Mouse (Mus musculus) B cell, adult 2 months (primary cell): ENCODE measurements at regions not wholly inside any gene's neighbourhood (a gene's known extent, or its start where the extent isn't known, plus 50 kb on each side); places are given as distances from the start of the nearest gene placed in this dataset.

ENCODE experiments used
- DNase-seq, 2 experiments: peaks; one replicate each; pipeline ENCODE4 v3.0.0; 2022

DNA sequence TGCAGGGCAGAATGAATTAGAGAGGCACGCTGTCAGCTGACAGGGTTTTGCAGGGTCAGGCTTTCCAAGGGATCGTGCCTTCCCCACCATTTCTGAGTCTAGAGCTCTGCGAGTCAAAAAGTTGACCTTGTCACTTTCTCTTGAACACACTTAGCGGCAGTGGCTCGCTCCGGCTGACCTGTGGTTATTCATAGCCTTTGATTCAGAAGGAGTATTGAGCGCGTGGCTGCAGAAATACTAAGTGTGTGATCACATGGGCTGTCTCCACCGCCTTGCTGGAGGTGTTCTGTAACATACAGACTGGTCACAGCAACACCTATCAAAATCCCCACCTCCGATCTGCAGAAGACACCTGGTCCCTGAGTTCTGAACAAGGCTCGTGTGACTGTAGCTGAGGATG lies 252.9 kb downstream of the Uaca start:
- no peak for DNase-seq

DNA sequence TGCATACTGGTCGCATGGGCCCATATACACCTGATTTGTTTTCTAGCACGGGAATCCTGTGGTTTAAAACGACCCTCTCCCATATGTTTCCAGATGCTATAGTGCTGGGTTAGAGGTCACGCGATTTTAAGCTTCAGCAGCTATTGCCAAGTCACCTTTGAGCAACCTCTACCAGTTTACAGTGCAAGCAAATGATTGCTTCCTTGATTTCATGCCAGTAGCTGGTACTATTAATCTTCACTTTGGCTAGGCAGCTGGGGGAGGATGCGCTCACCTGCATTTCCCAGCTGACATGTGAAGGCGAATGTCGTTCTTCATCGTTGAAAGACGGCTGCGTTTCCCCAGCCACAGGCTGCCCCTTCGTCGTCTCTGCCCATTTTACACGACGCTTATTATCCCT lies 254.2 kb downstream of the Uaca start:
- DNase-seq: no peak

DNA sequence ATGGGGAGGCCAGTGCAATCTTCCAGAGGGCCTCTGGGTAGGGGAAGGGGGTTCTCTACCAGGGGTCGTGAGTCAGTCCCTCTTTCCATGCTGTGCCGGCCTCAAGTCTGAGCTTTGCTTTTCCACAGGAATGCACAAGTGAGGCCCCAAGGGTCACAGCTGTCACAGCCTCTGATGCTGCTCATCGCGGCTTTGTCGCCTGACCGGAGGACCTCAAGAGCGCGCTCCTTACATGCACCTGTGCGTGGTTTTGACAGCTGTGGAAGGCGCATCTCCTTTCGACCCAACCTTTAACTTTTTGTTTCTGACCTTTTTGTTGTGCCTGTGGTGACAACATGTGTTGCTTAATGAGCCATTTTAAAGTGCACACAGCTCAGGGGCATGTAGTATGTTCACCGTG lies 258.3 kb downstream of the Uaca start:
- no peak for DNase-seq

DNA sequence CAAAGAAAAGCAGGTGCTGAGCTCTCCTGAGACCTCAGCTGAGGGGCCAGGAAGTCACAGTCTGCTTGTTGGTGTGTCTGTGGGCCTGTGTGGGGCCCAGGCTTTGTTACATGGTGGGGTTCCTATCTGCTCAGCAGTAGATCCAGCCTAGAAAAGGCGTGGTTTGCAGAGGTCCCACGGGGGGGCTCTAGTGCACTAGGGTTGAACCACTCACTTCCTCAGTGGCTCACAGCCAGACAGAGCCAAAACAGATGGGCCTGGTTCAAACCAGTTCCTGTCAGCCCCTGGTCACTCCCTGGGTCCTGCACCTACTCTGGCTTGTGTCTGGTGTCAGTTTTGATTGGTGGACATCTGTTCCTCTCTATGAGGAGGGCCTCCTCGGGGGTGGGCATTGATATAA lies 260.1 kb downstream of the Uaca start:
- peak; percentile 89 to 92 for DNase-seq

DNA sequence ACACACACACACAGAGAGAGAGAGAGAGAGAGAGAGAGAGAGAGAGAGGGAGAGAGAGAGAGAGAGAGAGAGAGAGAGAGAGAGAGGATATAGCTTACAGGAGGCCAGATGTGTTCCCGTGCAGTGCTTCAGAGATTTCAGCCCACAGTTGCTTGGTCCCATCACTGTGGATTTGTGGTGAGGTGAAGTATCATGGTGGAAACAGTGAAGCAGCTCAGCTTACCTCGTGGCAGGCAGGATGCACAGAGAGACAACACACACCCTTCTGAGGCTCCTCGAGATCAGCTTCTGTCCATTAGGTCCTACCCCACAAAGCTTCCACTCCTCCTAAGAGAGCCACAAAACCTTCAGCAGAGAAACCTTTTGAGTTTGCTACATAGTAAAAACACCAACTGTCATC lies 261.1 kb downstream of the Uaca start:
- no peak for DNase-seq

DNA sequence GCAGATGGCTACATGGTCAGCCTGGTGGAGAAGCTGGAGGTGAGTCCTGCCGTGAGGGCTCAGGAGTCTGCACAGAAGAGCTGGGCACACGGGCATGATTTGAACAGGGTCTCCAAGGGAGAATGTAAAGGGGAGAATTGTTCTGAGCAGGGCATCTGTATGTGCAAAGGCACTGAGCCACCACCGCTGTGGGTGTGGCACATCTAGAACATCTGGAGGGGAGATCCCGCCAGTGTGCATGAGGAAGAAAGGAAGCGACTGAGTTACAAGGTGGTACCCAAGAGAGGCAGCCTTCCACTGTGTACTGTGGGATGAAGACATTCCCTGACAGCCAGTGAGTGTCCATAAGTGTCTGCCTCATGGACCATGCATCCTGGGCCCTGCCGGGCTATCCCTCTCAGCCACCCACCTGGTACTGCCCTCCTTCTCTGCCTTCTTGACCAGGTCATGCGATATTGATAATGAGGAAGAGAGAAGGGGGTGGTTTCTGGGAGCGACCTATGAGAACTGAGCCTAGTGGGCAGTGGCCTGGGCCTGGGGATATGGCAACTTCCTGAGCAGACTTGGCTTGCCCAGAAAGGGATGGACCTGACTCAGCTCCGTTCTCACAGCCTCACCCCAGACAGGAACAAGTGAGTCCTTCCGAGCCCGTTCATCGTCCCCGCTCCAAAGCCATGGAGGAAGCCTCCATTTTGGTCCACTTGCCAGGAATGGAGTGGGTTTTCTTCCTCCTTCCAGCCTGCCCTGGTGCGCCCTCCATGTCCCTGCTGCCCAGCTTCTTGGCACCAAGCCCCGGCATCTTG lies 261.8 kb downstream of the Uaca start:
- peak in 1 of 2 experiments; percentile 38 for DNase-seq

DNA sequence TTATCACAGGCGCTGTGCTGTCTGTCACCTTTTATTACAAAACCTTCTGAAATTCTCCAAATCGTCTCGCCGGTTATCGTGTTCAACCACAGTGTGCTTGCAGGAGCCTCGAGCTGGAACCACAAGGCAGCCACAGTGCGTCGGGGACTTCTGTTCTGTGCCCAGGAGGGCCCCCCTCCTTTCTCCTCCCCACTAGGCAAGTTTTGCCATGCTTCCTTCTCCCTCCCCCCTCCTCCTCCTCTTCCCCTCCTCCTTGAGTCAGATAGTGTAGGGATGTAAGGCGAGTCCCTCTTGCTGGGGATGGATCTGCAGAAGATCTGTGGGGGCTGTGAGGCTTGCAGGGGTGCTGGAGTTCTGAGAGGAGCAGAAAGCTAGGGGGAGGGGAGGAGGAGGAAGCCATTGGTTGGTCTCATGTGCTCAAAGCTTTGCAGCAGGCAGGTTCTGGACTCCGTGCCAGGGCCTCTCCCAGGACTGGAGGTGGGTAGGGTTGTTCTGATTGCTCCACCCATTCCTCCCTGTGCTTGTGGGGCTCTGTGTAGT lies 262.5 kb downstream of the Uaca start:
- DNase-seq: peak; percentile 47 to 49

DNA sequence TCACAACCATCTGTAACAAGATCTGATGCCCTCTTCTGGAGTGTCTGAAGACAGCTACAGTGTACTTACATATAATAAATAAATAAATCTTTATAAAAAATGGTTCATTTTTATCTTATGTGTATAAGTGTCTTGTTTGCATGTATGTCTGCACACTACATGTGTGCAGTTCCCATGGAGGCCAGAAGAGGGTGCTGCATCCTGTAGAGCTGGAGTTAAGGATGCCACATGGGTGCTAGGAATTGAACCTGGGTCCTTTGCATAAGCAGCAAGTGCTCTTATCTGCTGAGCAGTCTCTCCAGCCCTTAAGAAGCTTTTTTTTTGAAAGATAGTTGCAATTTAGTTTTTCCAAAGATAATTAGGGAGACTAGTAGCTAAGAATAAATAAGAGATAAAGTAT lies 264.9 kb downstream of the Uaca start:
- no peak for DNase-seq

DNA sequence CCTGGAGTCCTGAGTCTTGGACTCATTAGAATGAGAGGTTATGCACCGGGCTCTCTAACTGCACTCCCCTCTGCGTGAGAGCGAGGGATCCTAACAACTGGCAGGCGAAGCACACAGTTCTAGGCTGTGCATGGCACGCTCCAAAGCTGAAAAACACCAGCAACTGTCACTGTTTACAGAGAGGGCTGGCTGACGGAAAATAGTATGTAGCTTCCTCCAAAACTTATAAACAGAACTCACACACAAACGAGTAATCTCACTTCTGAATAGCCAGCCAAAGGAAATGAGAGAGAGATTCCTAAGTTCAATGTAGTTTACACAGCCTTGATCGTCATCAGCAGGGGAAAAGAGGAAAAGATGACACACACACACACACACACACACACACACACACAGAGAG lies 266.6 kb downstream of the Uaca start:
- no peak for DNase-seq

DNA sequence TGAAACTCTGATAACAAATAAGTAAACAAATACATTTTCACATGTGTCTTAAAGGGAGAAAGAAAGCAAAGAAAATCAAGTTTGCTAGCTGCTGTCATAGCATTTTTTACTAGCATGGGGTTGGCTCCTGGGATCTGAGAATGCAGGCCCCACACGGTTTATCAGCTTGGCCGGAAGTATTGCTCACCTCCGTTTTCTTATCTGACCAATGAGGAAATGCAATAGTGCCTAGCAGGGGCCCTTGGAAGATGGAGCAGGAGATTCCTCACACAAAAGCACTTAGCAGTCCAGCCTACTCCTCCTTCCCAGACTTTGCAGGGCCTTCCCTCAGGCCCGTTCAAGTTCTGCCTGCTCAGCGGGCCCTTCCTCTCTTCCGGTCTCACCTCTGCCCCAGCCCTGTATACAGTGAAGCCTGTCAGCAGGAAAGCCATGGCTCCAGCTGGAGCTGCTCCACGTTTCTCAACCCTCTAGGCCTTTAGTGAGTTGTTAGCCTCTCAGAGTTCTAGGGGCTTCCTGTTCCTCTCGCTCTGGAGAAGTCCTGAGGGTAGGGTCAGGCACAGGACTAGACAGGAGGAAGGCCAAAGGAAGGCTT lies 270.5 kb downstream of the Uaca start:
- DNase-seq: no peak

DNA sequence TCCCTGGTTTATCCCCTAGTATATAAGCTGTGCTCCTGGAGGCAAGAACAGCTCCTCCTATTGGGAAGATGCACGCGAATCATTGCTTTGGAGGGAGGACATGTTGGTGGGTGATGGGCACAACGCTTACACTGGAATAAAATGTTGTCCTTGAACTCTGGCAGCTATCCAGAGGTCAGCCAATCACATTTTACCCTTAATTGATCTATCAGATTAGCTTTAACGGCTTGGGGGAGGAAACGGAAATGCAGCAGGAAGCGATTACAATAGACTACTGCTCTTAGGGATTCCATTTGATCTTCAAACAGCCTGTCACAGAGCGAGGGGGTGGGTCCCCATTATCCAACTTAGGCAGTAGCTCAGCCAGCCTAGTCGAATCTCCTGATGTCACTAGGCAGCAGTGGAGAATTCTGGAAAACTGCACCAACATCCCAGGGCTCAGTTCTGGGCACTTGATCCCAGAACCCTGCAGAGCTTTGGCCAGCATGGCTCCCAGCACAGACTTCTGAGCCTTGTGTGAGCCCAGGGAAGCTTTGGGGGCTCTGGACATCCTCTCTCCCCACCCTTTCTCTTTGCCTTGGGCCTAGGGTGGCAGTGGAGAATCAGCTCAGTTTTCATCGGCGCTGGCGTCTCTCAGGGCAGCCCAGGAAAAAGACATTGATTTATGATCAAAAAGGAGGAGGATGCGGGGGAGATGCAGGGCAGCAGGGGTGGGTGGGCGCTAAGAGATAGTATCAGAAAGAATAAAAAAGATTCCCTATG lies 275.4 kb downstream of the Uaca start:
- DNase-seq: no peak

DNA sequence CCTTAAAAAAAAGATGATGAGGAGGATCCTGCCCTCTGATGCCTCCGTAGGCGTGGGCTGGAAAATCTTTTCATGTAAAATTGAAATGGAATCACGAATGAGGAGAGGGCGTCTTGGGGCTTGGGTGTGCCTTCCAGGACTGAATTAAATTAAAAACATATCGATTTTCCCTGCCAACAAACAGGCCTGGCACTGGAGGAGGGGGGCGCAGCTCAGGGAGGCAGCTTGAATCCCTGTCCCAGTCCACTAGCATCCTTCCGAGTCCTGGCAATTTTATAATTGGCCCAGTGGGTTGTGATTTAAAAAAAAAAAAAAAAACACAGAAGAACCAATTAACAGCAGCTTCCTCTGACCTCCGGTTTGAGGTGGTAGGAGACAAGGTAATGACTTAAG lies 276.0 kb downstream of the Uaca start:
- DNase-seq: no peak

DNA sequence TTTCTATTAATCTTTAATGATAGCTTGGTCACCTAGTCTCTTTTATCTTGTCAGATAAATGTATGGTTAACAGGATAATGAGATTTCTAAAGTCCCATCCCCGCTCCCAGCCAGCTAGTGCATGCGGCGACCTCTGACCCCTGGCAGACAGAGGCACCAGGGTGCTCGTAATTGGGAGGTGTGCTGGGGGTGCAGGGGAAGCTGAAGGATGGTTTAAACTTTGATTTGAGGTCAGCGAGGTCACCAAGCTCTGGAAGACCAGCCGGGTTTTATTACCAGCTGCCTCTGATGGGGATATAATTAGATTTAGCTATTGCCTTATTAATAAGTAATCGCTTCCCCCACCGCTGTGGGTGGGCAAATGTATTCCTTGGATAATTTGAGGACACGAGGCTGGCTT lies 276.5 kb downstream of the Uaca start:
- no peak for DNase-seq

DNA sequence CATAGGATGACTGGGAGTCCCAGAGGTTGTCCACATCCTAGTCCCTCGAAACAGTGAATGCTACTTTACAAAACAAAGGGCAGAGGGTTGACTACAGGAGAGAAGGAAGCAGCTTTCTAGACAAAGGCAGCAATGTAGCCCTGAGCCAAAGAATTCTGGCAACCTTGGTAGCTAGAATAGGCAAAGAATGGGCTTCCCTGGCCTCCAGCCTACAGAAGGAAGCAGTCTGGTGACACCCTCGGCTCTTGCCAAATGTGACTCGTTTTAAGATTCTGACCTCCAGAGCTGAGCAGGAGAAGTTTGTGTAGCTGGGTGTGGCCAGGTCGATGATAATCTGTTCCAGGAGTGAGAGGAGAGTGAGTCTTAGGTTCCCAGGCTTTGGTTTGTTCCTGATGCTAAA lies 279.1 kb downstream of the Uaca start:
- no peak for DNase-seq

DNA sequence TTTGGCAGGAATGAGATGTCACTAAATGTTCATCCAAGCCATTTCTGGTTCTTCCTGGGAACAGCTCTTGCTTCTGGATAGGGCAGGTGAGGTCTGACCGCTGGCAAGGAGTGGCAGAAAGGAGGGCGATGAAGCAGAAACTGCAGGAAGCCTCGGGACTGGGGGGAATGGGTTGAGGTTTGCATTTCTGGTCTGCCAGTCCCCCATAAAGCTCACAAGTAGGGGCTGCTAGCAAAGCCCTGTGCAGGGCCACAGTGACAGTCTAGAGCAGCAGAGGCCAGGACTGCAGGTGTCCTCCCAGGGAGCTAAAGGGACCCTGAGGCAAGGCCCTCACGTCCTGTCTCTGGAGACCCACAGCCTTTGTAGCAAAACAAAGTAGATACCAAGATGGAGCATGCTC lies 280.7 kb downstream of the Uaca start:
- no peak for DNase-seq

DNA sequence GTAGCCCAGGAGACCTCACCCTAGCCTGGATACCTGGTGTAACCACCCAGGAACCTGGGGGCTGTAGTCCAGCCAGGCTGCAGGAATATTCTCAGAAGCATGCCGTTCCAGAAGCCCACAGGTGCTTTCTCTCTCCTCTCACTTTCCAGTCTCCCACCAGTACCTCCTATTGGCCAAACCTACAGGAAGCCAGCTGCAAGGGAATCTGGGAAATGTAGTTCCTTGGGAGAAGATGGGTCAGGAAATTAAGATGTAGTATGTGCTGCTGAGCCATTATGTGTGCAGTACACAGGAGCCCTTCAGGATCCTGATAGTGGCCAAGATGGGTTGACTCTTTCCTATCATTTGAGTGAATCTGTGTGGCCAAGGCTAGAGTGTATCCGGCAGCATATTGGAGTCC lies 282.8 kb downstream of the Uaca start:
- DNase-seq: no peak

DNA sequence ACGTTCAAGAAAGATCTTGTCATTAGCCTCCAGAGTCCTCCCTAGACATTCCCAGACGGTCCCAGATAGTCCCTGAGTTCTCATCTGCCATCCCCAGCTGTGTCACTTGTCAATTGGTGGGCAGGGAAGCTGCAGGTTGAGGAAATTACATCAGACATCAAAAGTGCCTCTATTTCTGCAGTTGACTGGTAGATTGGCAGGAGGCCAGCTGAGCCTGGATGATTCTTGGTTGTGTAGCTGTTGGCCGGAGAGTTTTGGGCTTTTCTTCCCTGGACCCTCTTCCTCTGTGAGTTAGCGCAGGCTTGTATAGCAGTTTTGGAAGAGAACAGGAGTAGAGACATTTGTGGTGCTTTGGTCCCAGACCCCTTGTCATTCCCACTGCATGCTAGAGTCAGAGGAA lies 283.5 kb downstream of the Uaca start:
- no peak for DNase-seq

DNA sequence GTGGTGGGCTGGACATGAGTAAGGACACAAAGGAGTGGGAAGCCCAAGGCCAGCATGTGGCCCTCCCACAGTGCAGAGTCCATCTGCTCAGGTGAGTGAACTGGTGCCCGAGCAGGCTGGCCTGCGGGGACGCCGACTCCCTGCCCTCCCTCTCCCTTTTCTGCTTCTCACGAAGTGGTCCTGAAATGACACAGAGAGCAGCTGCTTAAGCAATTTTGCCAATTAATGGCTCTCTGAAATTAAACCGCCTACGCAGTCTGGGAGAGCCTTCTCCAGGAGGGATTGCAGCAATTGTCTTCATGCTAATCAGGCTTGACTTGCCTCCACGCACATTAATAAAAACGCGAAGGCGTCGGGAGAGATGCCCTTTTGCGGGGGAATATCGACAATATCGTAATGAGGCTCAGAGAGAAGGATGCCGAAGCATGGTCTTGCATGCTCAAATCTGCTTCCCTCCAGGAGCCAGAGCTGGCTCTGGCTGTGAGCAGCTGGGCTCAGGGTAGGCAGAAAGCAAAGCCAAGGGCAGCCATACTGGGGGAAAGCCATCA lies 287.2 kb downstream of the Uaca start:
- DNase-seq: no peak

DNA sequence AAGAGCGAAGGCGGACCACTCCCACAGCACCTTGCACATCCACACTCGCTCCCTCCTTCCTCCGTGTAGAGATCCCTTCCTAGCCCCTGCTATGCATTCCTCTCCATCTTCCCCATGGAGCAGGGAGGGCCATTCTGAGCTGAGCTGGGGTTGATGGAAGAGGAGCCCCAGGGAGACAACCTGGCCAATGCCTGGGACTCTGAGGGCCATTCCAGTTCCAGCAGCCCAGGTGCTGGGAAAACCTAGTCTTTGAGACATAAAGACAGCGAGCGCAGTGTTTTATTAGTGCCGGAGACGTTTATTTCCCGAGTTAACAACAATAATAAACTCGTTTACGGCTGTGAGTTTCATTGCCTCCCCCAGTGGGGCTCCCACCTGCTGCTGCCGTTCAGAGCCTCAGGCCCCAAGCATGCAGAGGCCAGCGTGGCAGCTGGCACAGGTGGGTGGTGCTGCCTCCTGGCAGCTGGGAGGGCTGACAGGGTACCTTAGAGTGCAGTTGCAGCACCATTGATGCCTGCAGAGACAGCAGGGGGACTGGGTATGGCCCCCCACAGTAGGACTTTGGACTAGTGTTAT lies 287.4 kb upstream of the Tle3 start:
- DNase-seq: no peak

DNA sequence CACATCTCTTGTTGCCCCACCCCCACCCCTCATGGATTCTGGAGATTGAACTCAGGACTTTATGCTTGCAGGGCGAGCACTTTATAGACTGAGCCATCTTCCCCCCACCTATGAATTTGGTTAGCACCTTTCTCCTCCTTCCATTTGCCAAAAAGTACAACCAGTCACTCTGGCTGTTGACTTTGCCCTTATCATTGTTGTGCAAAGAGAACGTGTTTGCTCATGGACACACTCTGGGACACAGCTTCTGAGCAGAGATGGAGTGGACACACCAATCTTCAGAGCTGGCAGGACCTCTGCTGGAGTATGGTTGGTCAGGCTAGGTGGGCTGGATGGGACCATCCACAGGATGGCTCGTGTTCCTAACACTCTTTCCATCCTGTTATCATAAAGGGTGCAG lies 285.1 kb upstream of the Tle3 start:
- no peak for DNase-seq

DNA sequence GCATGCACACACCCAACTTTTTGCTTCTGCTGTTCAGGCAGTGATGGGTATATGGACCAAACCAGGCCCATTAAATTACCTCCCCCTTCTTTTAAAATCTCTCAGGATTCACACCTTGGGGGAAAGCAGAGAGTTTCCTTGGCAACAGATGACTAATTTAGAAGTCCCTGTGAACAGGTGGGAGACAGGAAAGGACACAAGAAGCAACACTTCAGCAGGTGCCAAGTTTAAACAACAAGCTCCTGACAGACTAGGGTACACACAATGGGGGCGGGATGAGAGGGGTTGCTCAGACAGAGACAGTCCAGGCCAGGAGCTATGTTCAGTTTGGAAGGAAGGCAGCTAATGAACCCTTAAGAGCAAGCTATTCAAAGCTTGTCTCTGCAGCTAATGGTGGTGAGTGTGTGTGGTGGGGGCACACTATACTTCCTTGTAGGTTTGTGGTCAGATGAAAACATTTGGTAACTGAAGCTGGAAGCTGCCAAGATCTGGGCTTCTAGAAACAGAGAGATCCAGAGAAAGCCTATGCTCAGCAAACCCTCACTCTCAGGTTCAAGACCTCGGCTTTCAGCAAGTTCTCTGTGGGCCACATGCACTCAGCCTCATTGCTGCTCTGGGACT lies 283.0 kb upstream of the Tle3 start:
- DNase-seq: no peak

DNA sequence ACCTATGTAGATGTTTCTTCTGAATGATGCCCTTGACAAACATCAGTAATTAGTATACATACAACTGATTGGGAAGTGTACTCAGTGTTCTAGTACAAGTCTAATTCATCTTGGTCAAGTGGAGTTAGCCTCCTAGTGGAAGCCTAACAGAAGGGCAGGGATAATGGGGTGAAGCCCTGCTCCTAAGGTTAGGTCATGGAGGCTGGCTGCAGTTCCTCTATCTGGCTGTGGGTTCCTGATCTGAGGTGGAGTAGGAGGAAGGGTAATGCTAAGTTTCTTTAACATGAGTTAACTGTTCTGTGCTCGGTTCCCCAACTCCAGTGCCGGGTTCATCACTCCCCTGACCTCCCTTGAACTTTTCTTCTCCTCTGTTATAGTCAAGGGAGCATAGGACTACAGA lies 281.1 kb upstream of the Tle3 start:
- no peak for DNase-seq
